Mouse (Mus musculus) heart, postnatal 10 days (tissue): ENCODE results near the gene Ino80d. TPM values are rescaled to one million over a fixed set of nuclear protein-coding genes. Genes with fewer than 3 reads are reported as not detected.
"Not testable (repeated sequence)": the region's sequence is repeated elsewhere in the genome, so short reads cannot be mapped to it uniquely, and the experiment has no call there.

ENCODE experiments used
- DNase-seq, 2 experiments: peaks; one replicate each; pipeline ENCODE4 v3.0.0; 2021
- intact Hi-C: fragments of 180-260 bp; cut with DNase I; formaldehyde crosslinking; loops from one replicate; pipeline ENCODE4 v1.15.1; 2025
- total RNA-seq, 2 experiments: library from RNA; stranded (reverse); gene quantifications; 2 replicates each; pipeline ENCODE4 v1.2.3; 2021

Ino80d gene
- 10 to 100 TPM; 25.7 to 26.6 TPM for total RNA-seq

DNA sequence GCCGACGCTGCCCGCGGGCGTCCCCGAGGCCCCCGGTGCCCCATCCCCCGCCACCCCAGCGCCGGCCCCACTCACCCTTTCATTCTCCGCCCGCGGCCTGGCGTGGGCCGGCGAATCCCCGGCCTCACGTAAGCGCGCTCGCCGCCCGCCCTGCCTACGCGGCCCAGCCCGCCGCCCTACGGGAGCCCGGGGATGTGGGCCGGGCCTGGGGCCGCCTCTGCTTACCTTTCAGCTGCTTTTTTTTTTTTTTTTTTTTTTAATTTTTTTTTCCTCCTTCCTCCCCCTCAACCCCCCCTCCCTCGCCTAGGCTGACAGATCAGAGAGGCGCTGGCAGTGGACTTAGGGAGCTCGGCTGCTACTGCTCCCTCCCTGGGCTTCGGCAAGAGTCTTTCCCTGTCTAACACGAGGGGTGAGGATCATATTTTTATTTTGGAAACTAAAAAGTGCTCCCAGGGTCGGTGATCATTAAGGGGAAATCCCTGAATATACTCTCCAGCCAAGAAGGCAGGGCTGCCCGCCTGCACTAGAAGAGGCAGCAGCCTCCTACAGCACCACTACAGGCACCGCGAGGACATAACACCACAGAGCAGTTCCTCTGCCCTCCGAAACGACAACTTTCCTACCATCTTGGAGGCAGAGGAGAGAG lies at the start of gene Ino80d:
Gene Ino80d, minus strand, starts transcription at position 532 of the 646 bp plus-strand sequence.
- DNase-seq: peak; percentile 88 to 89

DNA sequence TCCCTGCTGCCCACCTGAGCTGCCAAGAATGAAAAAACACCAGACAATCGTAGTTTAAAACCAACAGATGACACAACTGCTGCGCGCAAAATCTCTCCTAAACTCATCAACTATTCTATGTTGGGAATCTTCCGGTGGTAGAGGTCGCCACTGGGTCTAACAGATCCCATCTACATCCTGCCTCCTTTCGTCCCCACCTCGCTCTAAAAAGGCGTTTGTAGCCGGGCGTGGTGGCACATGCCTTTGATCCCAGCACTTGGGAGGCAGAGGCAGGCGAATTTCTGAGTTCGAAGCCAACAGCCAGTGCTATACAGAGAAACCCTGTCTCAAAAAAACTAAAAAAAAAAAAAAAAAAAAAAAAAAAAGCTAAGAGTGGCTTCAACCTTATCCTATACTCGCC lies 25.8 kb upstream of the Ino80d start:
- intact Hi-C loops: no loop called here
- DNase-seq: no peak

More for the DNA sequence above, at the start of gene Ino80d:
- intact Hi-C loops: no loop called here

DNA sequence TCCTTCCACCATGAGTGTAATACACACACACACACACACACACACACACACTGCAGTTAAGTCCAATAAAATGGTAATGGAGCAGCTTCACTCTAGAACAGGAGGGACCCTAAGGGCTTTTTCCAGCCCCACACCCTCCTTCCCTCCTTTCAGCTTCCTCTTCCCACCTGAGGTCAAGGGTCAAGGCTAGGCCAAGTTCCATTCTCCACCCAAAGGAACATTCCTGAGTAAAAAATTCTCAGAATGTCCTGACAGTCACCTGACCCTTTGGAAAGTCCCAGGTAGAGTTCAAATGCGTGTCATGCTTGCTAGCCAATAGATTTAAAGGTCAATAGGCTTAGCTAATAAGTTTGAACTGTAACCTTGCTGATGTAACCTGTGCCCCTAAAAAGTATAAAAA lies 24.1 kb upstream of the Ino80d start:
- intact Hi-C loops, DNase-seq: not testable (repeated sequence)

DNA sequence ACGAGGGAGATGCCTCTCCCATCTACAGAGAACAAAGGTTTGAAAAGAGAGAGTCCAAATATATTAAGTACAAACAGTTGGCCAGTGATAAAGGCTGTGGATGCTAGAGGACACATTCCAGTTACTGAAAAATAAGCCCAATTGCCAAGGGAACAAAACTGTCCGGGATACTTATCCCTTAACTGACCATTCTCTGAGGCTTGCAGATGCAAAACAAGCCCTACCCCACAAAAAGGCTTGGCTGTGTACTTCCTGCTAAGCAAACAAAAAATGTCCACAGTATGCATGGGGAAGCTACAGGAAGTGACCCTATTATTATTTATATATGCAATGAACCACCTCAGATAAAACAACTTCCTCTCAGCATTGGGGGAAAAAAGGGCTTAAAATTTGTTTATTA lies 23.5 kb upstream of the Ino80d start:
- no peak for DNase-seq
- intact Hi-C loops: no loop called here

DNA sequence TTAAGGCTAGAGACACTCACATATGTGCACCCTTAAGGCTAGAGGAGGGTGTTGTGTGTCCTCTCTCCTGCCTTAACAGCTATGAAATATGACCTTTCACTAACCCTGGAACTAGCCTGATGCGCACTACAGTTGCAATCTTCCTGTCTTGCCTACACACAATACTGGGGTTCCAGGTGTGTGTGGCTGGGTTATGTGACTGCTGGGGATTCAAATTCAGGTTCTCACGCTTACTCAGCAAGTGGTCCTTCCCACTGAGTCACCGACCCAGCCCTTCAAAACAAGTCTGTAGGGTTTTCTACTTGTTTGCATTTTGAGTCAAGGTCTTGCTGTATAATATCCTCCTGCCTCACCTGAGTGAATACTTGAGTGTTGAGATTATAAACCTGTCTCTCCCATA lies 20.1 kb upstream of the Ino80d start:
- intact Hi-C loops: no loop called here
- no peak for DNase-seq

DNA sequence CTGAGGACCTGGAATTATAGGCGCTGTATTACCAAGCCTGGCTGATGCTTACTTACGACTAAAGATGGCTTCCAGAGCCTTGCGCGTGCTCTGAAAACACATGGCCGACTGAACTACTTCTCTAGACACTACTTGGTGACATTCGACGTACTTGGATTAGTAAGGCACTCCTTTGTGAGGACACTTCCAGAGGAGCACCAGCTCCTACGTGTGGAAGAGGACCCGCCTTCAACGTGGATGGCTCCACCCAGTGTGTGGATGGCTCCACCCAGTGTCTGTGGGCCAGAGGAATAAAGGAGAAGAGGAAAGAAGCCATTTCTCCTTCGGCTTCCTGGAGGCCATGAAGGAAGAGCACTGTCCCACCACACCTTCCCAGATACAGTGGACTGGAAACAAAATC lies 17.3 kb upstream of the Ino80d start:
- no peak for DNase-seq
- intact Hi-C loops: no loop called here

- intact Hi-C loops: no loop called here
- no peak for DNase-seq
These were observed 16.4 kb upstream of the Ino80d start for GRCm38 (mm10) chr1:63130883-63131282.

DNA sequence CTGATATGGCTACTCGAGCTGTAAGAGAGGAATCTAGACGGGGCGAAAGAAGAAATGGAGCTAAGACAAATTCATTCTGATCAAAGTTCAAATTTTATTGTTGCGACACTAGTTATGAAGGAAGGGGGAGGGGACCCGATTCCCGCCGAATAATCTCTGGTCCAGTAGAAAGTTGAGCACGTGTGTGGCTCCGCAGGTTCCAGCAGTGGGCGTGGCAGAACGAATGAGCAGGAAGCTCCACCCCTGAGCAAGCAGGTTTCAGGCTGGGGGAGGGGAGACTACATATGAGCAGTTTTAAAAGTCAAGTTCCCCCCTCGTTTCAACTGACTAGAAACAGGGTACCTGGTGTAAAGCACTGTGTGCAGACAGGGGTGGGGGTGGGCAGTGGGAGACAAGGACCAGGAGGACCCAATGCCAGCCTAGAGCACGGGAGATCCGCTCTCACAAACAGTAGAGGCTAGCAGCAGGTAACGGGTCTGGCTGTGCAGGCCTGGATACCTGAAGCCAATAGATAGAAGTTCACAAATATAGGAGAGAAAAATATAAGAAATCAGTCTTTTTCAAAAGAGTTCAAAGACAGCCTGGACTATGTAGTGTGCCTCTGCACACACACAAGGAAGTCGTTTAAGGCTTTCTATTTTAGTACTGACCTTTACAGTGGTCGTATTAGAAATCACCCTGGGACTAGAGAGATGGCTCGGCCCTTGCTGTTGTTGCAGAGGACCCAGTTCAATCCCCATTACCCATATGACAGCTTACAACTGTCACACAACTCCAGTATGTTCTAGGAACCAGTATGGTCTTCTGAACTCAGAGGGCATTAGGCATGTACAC lies 15.6 kb upstream of the Ino80d start:
- peak in 1 of 2 experiments; percentile 11 for DNase-seq
- intact Hi-C loops: no loop called here

- intact Hi-C loops: no loop called here
- DNase-seq: no peak
These were observed 14.8 kb upstream of the Ino80d start for GRCm38 (mm10) chr1:63129273-63129672.

GRCm38 (mm10) chr1:63126206-63126605 lies 11.7 kb upstream of the Ino80d start:
- intact Hi-C loops: no loop called here
- no peak for DNase-seq

DNA sequence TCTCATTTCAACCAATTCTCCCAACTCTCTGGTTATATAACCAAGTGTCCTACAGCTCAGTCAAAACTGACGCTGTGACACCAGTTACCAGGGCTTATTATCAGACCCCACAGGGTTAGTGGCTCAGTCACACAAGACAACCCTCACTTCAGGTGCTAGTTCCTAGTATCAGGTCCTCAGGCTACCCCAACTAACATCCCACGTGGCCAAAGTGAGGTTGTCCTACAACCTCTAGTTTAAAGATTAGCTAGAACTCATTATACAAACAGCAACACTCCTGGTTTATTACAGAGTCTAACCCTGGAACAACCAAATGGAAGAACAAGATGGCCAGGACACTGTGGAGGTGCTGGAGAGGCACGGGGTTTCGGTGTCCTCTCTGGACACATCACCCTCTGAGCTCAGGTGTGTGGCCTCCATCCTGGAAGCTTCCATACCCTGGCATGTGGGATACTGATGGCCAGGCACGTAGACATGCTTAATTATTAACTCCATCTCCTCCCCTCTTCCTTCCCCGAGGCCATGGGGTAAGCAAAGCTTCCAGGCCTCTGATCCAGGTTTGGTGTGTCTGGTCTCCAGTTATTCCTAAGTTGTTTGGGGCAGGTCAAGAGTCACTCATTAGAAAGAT lies 9.5 kb upstream of the Ino80d start:
- no peak for DNase-seq
- intact Hi-C loops: no loop called here

DNA sequence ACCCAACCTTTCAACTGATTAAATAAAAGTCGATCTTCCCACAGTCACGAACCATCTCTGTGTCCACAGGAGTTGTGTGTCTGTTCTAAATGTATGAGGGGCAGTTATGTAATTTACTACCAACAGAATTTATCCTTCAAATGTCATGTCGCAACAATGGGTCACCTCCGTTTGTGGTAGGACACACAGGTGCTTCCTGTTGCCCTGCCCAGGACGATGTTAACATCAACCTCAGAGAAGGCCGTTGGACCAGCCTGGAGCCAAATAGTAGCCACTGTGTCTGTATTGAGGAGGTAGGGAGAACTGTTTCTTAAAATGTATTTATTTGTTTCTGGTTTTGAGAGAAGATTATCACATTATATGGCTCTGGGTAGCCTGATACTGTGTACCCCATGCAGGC lies 7.5 kb upstream of the Ino80d start:
- intact Hi-C loops: no loop called here
- no peak for DNase-seq

- intact Hi-C loops: no loop called here
These were observed 5.9 kb upstream of the Ino80d start for GRCm38 (mm10) chr1:63120382-63120781.

DNA sequence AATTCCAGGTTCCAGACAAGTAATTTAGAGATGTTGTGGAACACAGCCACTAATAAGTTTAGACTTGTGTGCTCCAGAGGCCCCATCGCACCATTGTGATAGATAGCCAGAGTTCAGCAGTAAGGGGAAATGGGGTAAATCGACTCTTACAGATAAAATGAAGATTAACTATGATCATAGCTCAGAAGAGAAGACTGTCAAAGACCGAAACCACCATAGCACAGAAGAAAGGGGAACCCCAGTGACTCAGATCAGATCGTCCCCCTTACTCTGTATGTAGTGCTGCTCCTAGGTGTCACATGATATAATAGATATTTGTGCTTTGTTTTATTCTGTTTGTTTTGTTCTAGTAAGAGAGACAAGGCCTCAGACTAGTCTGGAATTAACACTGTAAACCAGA lies 5.2 kb upstream of the Ino80d start:
- intact Hi-C loops: no loop called here
- no peak for DNase-seq

More at GRCm38 (mm10) chr1:63120382-63120781, 5.9 kb upstream of the Ino80d start:
- DNase-seq: no peak

- peak; percentile 27 to 28 for DNase-seq
- intact Hi-C loops: no loop called here
These were observed 1.1 kb upstream of the Ino80d start for GRCm38 (mm10) chr1:63115540-63115939.

DNA sequence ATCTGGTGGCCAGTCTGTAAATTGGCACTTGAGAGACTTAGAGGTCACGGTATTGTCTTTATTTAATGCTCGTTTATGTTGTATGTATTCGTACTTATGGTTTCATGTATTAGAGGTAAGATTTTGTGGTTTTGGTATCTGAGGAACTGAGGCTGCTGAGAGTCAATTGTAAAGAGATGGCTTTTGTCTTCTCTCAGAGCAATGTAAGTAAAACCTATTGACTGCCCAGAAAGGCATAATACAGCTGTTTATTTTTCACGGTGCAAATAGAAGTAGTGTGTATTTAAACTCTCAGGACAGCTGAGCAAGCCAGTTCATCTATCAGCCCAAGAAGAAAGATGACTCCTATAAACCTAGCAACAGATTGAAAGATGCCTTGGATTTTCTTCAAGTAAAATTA lies 629 bp upstream of the Ino80d start:
- DNase-seq: peak in 1 of 2 experiments; percentile 15
- intact Hi-C loops: no loop called here

GRCm38 (mm10) chr1:63113274-63114135 lies 962 bp downstream of the Ino80d start:
- DNase-seq: peak; percentile 71 to 74
- intact Hi-C loops: no loop called here

- intact Hi-C loops: no loop called here
- DNase-seq: peak; percentile 57 to 63
These were observed 1.6 kb downstream of the Ino80d start for GRCm38 (mm10) chr1:63112865-63113261.

- intact Hi-C loops: no loop called here
- no peak for DNase-seq
These were observed 2.2 kb downstream of the Ino80d start for GRCm38 (mm10) chr1:63112151-63112864.
